Mouse (Mus musculus) intestine, embryonic 16.5 days (tissue): Measurements from ENCODE around the gene Atp13a2. TPM values are rescaled to one million over a fixed set of nuclear protein-coding genes. Genes with fewer than 3 reads are reported as not detected.

Experiments used
- ATAC-seq: fragments of 200-750 bp; cut with Nextera tagmentation; 2 replicates; pipeline ENCODE4 v1.8.0; 2017; ENCODE audit warnings: moderate TSS enrichment, moderate library complexity
- H3K27ac ChIP-seq: fragments of 300-500 bp; sonication (generic); 2 replicates; pipeline ENCODE4 v1.5.1; 2014; ENCODE audit warnings: mild to moderate bottlenecking, low read length
- H3K27me3 ChIP-seq: fragments of 300-500 bp; sonication (generic); replicated peaks from 2 replicates; pipeline ENCODE4 v1.6.1; 2014; ENCODE audit warnings: low read length, control low read depth, mixed read lengths; ENCODE audit not compliant: control insufficient read depth, insufficient read depth
- H3K36me3 ChIP-seq: fragments of 300-500 bp; sonication (generic); 2 replicates; pipeline ENCODE4 v1.6.1; 2014; ENCODE audit warnings: low read length, control low read depth; ENCODE audit not compliant: control insufficient read depth, insufficient read depth
- H3K4me1 ChIP-seq: fragments of 300-500 bp; sonication (generic); 2 replicates; pipeline ENCODE4 v1.6.1; 2014; ENCODE audit warnings: low read length, control low read depth, mixed read lengths; ENCODE audit not compliant: control insufficient read depth, insufficient read depth
- H3K4me2 ChIP-seq: fragments of 300-500 bp; sonication (generic); 2 replicates; pipeline ENCODE4 v1.6.1; 2014; ENCODE audit warnings: low read depth, low read length, control low read depth
- H3K4me3 ChIP-seq: fragments of 300-500 bp; sonication (generic); 2 replicates; pipeline ENCODE4 v1.5.1; 2014; ENCODE audit warnings: mild to moderate bottlenecking, low read length
- H3K9ac ChIP-seq: fragments of 300-500 bp; sonication (generic); 2 replicates; pipeline ENCODE4 v1.6.1; 2014; ENCODE audit warnings: low read depth, low read length
- H3K9me3 ChIP-seq: fragments of 300-500 bp; sonication (generic); 2 replicates; pipeline ENCODE4 v1.6.1; 2016; ENCODE audit warnings: low read length, control low read depth; ENCODE audit not compliant: control insufficient read depth
- whole genome bisulfite sequencing: fragments of 180-500 bp; shearing (Covaris S2); extraction: QIAGEN DNeasy Blood & Tissue Kit; methylation state at CpG from one replicate; pipeline ENCODE4 v1.1.7; 2014; 5-methylcytosine and 5-hydroxymethylcytosine counted together
- polyA plus RNA-seq: library from polyadenylated mRNA; unstranded; fragments of >200 nt; fragmentation: Nextera tagmentation; extraction: Ambion mirVana; gene quantifications from 2 replicates; pipeline ENCODE4 v1.2.1, GENCODE M21; 2015

Gene Atp13a2
- polyA plus RNA-seq, 1 experiment from 2014 or later, result 29.3 TPM

DNA sequence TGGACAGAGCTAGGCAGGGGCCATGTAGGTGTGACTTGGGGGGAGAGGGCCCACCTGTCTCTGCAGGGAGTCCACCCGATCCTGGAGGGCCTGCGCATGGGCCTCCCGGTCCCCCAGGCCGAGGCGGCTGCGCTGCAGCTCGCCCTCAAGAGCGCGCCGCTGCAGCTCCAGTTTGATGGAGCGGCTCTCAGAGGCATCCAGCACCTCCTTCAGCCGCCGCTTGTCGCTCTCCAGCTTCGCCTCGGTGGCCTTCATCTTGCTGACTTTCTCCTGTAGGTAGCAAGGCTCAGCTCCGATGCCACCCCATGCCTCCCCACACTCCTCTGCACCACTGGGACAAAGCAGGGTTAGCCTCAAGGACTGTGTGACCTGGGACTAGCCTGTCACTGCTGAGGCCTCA is 33.5 kb downstream of the Atp13a2 start:
- no peaks in the 10 kb centered on the region for H3K9me3 ChIP-seq
- no peak for ATAC-seq
- H3K4me2 ChIP-seq, result no peak overlapping the region
- no peak overlapping the region for H3K4me3 ChIP-seq
- H3K36me3 ChIP-seq, result no peaks in the 10 kb centered on the region; the same call in 1 of the 2 replicates
- H3K9ac ChIP-seq, result peak overlapping the region; percentile 48
- H3K4me1 ChIP-seq, result peaks cover 23% of the 10 kb centered on the region
- WGBS, result 82% methylated on average over 17 of the region's 17 CpGs
- peak overlapping the region; percentile 95 for H3K27ac ChIP-seq
- no peaks in the 10 kb centered on the region for H3K27me3 ChIP-seq

DNA sequence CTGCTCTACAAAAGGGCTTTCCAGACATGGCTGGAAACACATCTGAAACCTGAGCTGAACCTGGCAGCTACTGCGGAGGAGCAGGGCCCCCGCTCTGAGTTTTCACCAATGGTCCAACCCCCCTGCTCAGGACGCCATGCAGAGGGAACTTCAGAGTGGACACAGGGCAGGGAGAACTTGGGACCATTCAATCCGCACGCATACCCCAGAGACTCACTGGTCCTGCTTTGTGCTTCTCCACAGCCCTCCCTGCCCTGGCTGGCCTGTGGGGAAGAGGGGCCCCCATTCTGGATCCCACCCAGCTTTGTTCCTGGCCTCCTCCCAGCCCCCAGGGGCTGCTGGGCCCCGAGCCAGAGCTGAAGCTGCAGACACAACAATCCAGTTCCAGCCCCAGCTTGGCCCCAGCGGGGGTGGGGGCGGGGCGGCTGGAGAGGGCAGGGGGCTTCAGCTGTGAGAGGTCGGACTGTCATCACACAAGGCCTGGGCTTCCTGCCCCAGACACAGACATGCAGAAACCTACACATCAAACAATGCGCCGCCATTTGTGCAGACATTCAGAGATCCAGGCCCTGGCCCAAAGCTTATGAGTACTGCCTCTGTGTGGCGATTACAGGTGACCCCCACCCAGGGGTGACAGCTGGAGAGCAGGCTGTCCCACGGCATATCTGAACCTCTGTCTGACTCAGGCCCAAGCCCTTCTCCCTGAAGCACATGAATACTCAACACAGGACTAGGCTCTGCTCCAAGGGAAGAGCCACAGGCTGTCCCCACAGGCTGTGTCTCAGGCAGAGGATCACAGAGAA is 34.3 kb downstream of the Atp13a2 start:
- Histone ChIP-seq H3K4me2 (peak overlapping the region; percentile 2; the same call in 1 of the 2 replicates), H3K9ac (peak overlapping the region; percentile 48), H3K36me3 (no peaks in the 10 kb centered on the region; the same call in 1 of the 2 replicates), H3K27me3 (no peaks in the 10 kb centered on the region), H3K27ac (peak overlapping the region; percentile 95), H3K4me1 (peaks cover 23% of the 10 kb centered on the region), H3K9me3 (no peaks in the 10 kb centered on the region), H3K4me3 (no peak overlapping the region)
- peak; percentile 79 for ATAC-seq
- 26% methylated on average over 14 of the region's 14 CpGs for WGBS

DNA sequence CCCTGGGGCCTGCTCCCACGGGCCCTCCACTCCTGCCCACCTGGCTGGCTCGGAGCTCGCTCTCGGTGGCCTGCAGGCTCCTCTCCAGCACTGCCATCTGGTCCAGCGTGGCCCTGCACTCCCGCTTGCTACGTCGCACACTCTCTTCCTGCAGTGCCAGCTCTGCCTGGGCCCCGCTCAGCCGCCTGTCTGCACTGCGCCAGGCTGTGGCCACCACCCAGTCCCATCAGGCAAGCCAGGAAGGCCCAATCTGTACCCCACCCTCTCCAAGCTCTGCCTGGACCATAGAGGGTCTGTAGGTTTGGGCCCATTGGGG is 34.9 kb downstream of the Atp13a2 start:
- 62% methylated on average over 11 of the region's 11 CpGs for WGBS
- H3K9me3 ChIP-seq, result no peaks in the 10 kb centered on the region
- no peaks in the 10 kb centered on the region; the same call in 1 of the 2 replicates for H3K36me3 ChIP-seq
- H3K27ac ChIP-seq, result peak overlapping the region; percentile 95
- no peak overlapping the region for H3K4me3 ChIP-seq
- no peaks in the 10 kb centered on the region for H3K27me3 ChIP-seq
- peak overlapping the region; percentile 48 for H3K9ac ChIP-seq
- H3K4me2 ChIP-seq, result no peak overlapping the region
- peak; percentile 22 for ATAC-seq
- peaks cover 23% of the 10 kb centered on the region for H3K4me1 ChIP-seq

DNA sequence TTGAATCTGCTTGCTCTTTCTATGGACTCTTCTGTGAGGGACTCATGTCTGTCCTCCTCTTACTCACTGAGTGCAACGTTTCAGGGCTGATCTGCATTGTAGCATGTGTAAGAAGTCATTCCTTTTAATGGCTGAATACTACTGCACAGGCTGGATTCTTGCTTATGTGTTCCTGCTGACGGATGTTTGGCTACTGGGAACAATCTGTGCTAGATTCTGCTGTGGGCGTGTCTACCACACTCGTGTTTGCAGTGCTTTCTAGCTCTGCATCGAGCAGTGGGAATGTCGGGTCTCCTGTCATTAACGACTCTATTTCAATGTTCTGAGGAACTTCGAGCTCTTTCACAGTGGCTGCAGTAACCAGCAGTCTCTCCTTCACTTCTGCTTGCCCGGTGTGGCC is 37.4 kb downstream of the Atp13a2 start:
- ATAC-seq, result no peak
- Histone ChIP-seq H3K9ac (no peak overlapping the region), H3K27ac (no peak overlapping the region; the same call in 1 of the 2 replicates), H3K4me2 (no peak overlapping the region), H3K4me3 (no peak overlapping the region), H3K27me3 (no peaks in the 10 kb centered on the region), H3K9me3 (no peaks in the 10 kb centered on the region), H3K36me3 (peaks cover 3% of the 10 kb centered on the region; the same call in 1 of the 2 replicates), H3K4me1 (peaks cover 23% of the 10 kb centered on the region)
- WGBS, result 51% methylated on average over 9 of the region's 9 CpGs

DNA sequence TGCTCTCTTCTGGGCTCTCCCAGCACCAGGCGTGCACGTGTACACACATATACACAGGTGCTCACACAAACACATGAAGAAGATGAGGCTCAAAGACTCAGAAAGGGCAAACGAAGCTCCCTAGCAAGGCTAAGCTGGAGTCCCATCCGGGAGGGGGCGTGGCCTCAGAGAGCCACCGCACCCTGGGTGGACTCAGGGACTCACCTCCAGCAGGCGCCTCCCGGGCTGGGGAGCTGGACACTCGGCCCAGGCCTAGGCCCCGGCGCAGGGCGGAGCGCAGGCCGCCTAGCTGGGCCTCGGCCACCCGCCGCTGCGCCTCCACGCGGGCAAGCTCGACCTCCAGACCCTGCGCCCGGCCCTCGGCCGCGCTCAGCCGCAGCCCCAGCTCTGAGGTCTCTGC is 38.3 kb downstream of the Atp13a2 start:
- no peak overlapping the region for H3K4me2 ChIP-seq
- H3K4me3 ChIP-seq, result no peak overlapping the region
- 0 out of 2 replicates have a peak, but pooled peaks have one; percentile 26 for ATAC-seq
- H3K4me1 ChIP-seq, result peaks cover 19% of the 10 kb centered on the region
- H3K9ac ChIP-seq, result no peak overlapping the region
- H3K27ac ChIP-seq, result no peak overlapping the region
- H3K27me3 ChIP-seq, result no peaks in the 10 kb centered on the region
- peaks cover 3% of the 10 kb centered on the region; the same call in 1 of the 2 replicates for H3K36me3 ChIP-seq
- no peaks in the 10 kb centered on the region for H3K9me3 ChIP-seq
- 76% methylated on average over 27 of the region's 27 CpGs for WGBS

DNA sequence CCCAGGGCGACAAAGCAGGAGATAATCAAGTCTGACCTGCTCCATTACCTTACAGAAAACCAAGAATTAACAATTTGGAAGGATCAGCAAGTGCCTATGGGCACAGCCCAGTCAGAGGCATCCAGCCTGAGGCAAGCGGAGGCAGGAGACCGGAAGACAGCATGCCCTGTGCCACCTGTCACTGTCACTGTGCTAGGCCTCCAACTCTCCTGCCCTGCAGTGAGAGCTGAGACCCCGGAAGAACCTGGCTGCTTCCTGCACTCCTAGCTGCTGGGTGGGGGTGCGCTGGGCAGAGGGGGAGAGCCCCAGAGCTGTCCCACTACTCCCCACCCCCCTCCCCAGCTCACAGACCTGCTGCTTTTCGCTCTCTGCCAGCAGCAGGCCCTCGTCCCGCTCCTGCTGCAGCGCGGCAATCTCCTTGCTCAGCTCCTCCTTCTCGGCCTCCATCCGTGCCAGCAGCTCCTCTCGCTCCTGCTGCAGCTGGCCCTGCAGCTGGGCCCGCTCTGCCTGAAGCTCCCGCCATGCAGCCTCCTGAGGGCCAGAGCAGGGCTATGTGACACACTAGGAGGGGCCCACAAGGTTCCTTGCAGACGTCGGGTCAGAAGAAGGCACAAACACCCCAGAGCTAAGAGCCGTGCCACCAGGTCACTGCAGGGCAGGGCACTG is 44.0 kb downstream of the Atp13a2 start:
- Histone ChIP-seq H3K9ac (no peak overlapping the region), H3K4me3 (no peak overlapping the region), H3K27ac (no peak overlapping the region), H3K27me3 (no peaks in the 10 kb centered on the region), H3K36me3 (peaks cover 5% of the 10 kb centered on the region; the same call in 1 of the 2 replicates), H3K4me2 (no peak overlapping the region), H3K9me3 (no peaks in the 10 kb centered on the region), H3K4me1 (peaks cover 7% of the 10 kb centered on the region)
- 85% methylated on average over 18 of the region's 18 CpGs for WGBS
- ATAC-seq, result no peak

DNA sequence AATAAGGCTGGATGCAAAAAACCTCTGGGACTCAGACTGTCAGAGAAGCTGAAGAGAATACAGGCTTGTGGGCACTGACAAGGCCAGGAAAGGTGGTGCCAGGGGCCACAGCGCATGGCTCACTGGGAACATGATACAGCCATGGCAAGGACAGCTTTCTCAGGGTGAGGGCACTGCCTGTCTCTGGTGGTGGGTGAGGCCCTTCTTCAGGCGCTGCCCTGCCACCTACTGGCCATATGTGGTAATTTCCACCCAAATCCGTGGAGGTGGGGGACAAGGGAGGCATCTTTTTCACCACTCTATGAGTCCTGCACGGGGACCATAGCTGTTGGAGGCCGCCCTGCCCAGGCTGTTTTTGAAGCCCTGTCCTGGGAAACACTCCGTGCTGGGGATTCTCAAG is 45.1 kb downstream of the Atp13a2 start:
- Histone ChIP-seq H3K4me3 (no peak overlapping the region), H3K9me3 (no peaks in the 10 kb centered on the region), H3K36me3 (peaks cover 5% of the 10 kb centered on the region; the same call in 1 of the 2 replicates), H3K27ac (no peak overlapping the region), H3K4me1 (peaks cover 7% of the 10 kb centered on the region), H3K27me3 (no peaks in the 10 kb centered on the region), H3K4me2 (no peak overlapping the region), H3K9ac (no peak overlapping the region)
- WGBS, result 11% methylated on average over 6 of the region's 6 CpGs
- peak; percentile 23; the same call in 1 of the 2 replicates for ATAC-seq

DNA sequence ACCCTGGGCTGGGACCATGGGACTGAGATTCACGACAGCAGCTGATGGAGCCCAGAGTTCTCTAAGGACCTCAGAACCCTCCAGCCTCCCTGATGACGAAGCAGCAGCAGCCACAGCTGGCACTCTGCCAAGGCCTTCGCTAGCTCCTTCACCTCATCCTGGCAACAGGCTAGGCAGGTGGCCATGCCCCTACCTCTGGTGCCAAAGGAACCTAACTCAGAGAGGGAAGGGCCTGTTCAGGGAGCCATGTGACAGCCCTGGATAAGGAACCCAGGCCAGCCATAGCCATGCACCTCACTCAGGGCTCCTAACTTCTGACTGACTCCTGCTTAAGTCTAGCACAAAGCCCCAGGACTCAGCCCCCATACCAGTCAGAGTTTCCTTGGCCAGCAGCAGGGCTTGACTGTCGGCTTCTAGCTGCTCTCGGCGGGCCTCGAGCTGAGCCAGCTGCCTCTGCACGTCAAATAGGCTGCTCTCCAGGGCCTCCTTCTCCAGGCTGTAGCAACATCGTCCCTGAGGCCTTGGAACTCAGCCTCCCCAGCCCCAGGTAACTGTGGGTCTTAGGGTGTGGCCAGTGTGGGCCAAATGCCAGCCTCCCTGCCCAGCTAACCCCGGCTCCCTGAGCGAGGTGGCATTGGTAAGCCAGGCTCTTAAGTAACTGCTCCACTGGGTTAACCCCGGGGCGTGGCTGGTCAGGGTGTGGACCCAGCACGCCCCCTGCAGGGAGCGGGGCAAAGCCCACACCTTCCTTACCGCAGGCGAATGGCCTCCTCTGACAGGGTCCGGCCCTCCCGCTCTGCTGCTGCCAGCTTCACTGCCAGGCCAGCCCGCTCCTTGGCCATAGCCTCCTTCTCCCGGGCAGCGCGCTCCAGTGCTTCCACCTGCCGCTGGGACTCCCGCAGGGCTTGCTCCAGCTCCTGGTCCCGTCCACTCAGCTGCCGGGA is 47.2 kb downstream of the Atp13a2 start:
- H3K36me3 ChIP-seq, result 0 out of 2 replicates have a peak, but pooled peaks cover 2% of the 10 kb centered on the region
- H3K27me3 ChIP-seq, result no peaks in the 10 kb centered on the region
- ATAC-seq, result peak; percentile 40; the same call in 1 of the 2 replicates
- H3K4me1 ChIP-seq, result peaks cover 7% of the 10 kb centered on the region
- H3K4me3 ChIP-seq, result no peak overlapping the region
- H3K4me2 ChIP-seq, result no peak overlapping the region
- WGBS, result 71% methylated on average over 27 of the region's 27 CpGs
- no peaks in the 10 kb centered on the region for H3K9me3 ChIP-seq
- no peak overlapping the region for H3K27ac ChIP-seq
- no peak overlapping the region for H3K9ac ChIP-seq

DNA sequence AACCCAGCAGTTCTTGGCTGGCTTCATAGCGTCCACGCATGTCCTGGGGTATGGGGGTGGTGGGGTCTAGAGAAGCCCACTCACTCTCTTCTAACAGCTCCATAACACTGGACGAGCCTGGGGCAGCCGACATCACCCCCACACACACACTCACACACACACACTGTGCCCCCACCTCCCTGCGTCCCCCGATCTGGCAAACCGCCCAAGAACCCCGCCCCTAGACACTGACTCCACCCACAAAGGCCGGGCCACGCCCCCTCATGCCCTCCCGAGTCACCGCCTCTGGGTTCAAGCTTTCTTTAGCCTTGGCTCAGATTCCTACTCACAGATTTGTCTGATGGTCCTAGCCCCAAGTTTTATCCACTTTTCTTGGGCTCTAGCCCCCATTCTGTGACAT is 54.4 kb downstream of the Atp13a2 start:
- no peak overlapping the region for H3K4me2 ChIP-seq
- 40% methylated on average over 12 of the region's 12 CpGs for WGBS
- no peaks in the 10 kb centered on the region for H3K36me3 ChIP-seq
- no peak overlapping the region for H3K27ac ChIP-seq
- H3K4me1 ChIP-seq, result no peaks in the 10 kb centered on the region
- no peak overlapping the region for H3K9ac ChIP-seq
- H3K27me3 ChIP-seq, result no peaks in the 10 kb centered on the region
- H3K9me3 ChIP-seq, result no peaks in the 10 kb centered on the region
- no peak overlapping the region for H3K4me3 ChIP-seq
- no peak for ATAC-seq
